Mouse (Mus musculus): ENCODE data around the gene Nr5a2. TPM values are rescaled to one million over a fixed set of nuclear protein-coding genes. Genes with fewer than 3 reads are reported as not detected.

Nr5a2 gene
- 10.4 and 10.5 TPM in 2 replicates for polyA plus RNA-seq (2015; fragmentation: Nextera tagmentation; extraction: Ambion mirVana)

- Histone ChIP-seq H3K4me2 (replicated peaks) (peak within 1 kb of the TSS; percentile 45), H3K4me1 (replicated peaks) (no peaks in the 10 kb centered on the region), H3K9ac (peak within 1 kb of the TSS; percentile 23; the same call in 1 of the 2 replicates), H3K4me3 (replicated peaks) (peak within 1 kb of the TSS; percentile 22), H3K36me3 (no peaks in the 10 kb centered on the region), H3K27me3 (replicated peaks) (peaks cover under 1% of the 10 kb centered on the region; the same call in 1 of the 2 replicates), H3K9me3 (no peaks in the 10 kb centered on the region), H3K27ac (peak within 1 kb of the TSS; percentile 66)
- 37% methylated on average over 4 of the region's 4 CpGs for WGBS
- ATAC-seq: peak; percentile 93
Observed at GRCm38 (mm10) chr1:136960428-136961012, at the start of gene Nr5a2. Gene Nr5a2 (minus strand): TSS chr1:136960448.

GRCm38 (mm10) chr1:137008726-137009239, 48.5 kb upstream of the Nr5a2 start:
- no peak overlapping the region for H3K9ac ChIP-seq
- no peaks in the 10 kb centered on the region for H3K9me3 ChIP-seq
- no peaks in the 10 kb centered on the region for H3K4me1 ChIP-seq (replicated peaks)
- H3K36me3 ChIP-seq: no peaks in the 10 kb centered on the region
- ATAC-seq: 0 out of 2 replicates have a peak, but pooled peaks have one; percentile 9
- H3K27ac ChIP-seq: no peak overlapping the region
- H3K4me2 ChIP-seq (replicated peaks): no peak overlapping the region
- H3K4me3 ChIP-seq (replicated peaks): no peak overlapping the region
- 51% methylated on average over 6 of the region's 6 CpGs for WGBS
- H3K27me3 ChIP-seq (replicated peaks): no peaks in the 10 kb centered on the region

- H3K4me1 ChIP-seq (replicated peaks): no peaks in the 10 kb centered on the region
- ATAC-seq: no peak
- H3K4me3 ChIP-seq (replicated peaks): no peak overlapping the region
- H3K9ac ChIP-seq: no peak overlapping the region
- no peaks in the 10 kb centered on the region for H3K27me3 ChIP-seq (replicated peaks)
- no peak overlapping the region for H3K4me2 ChIP-seq (replicated peaks)
- H3K9me3 ChIP-seq: no peaks in the 10 kb centered on the region
- 100% methylated on average over 1 of the region's 1 CpGs for WGBS
- no peaks in the 10 kb centered on the region for H3K36me3 ChIP-seq
- H3K27ac ChIP-seq: no peak overlapping the region
Observed at GRCm38 (mm10) chr1:137003816-137004215, 43.6 kb upstream of the Nr5a2 start.

GRCm38 (mm10) chr1:137003144-137003543, 42.9 kb upstream of the Nr5a2 start:
- Histone ChIP-seq H3K27me3 (replicated peaks) (no peaks in the 10 kb centered on the region), H3K9me3 (no peaks in the 10 kb centered on the region), H3K4me2 (replicated peaks) (no peak overlapping the region), H3K9ac (no peak overlapping the region), H3K4me3 (replicated peaks) (no peak overlapping the region), H3K4me1 (replicated peaks) (no peaks in the 10 kb centered on the region), H3K27ac (no peak overlapping the region), H3K36me3 (no peaks in the 10 kb centered on the region)
- WGBS: 90% methylated on average over 1 of the region's 1 CpGs
- ATAC-seq: peak; percentile 53; the same call in 1 of the 2 replicates

GRCm38 (mm10) chr1:136991762-136992352, 31.6 kb upstream of the Nr5a2 start:
- H3K4me3 ChIP-seq (replicated peaks): no peak overlapping the region
- H3K9me3 ChIP-seq: no peaks in the 10 kb centered on the region
- no peak overlapping the region for H3K27ac ChIP-seq
- H3K4me2 ChIP-seq (replicated peaks): 0 out of 2 replicates have a peak overlapping the region, but pooled peaks have one; percentile 3
- H3K36me3 ChIP-seq: no peaks in the 10 kb centered on the region
- 40% methylated on average over 8 of the region's 8 CpGs for WGBS
- H3K27me3 ChIP-seq (replicated peaks): no peaks in the 10 kb centered on the region
- no peak overlapping the region for H3K9ac ChIP-seq
- no peaks in the 10 kb centered on the region for H3K4me1 ChIP-seq (replicated peaks)
- ATAC-seq: peak; percentile 90

- Histone ChIP-seq H3K27ac (0 out of 2 replicates have a peak overlapping the region, but pooled peaks have one; percentile 2), H3K4me3 (replicated peaks) (no peak overlapping the region), H3K9me3 (no peaks in the 10 kb centered on the region), H3K27me3 (replicated peaks) (no peaks in the 10 kb centered on the region), H3K4me2 (replicated peaks) (no peak overlapping the region), H3K9ac (no peak overlapping the region), H3K4me1 (replicated peaks) (no peaks in the 10 kb centered on the region), H3K36me3 (no peaks in the 10 kb centered on the region)
- ATAC-seq: peak; percentile 88
- 58% methylated on average over 5 of the region's 5 CpGs for WGBS
Observed at GRCm38 (mm10) chr1:136980253-136980893, 20.1 kb upstream of the Nr5a2 start.

GRCm38 (mm10) chr1:136977867-136978266, 17.6 kb upstream of the Nr5a2 start:
- Histone ChIP-seq H3K27ac (no peak overlapping the region), H3K4me3 (replicated peaks) (no peak overlapping the region), H3K4me2 (replicated peaks) (no peak overlapping the region), H3K27me3 (replicated peaks) (no peaks in the 10 kb centered on the region), H3K36me3 (no peaks in the 10 kb centered on the region), H3K9me3 (no peaks in the 10 kb centered on the region), H3K9ac (no peak overlapping the region), H3K4me1 (replicated peaks) (no peaks in the 10 kb centered on the region)
- ATAC-seq: no peak
- 77% methylated on average over 3 of the region's 3 CpGs for WGBS

- no peak for ATAC-seq
- Histone ChIP-seq H3K36me3 (no peaks in the 10 kb centered on the region), H3K4me1 (replicated peaks) (no peaks in the 10 kb centered on the region; the same call in 1 of the 2 replicates), H3K4me2 (replicated peaks) (no peak overlapping the region), H3K27ac (no peak overlapping the region), H3K4me3 (replicated peaks) (no peak overlapping the region), H3K9ac (no peak overlapping the region), H3K9me3 (no peaks in the 10 kb centered on the region), H3K27me3 (replicated peaks) (no peaks in the 10 kb centered on the region)
- WGBS: 73% methylated on average over 3 of the region's 3 CpGs
Observed at GRCm38 (mm10) chr1:136974040-136974439, 13.8 kb upstream of the Nr5a2 start.

GRCm38 (mm10) chr1:136973016-136973415, 12.8 kb upstream of the Nr5a2 start:
- no peak overlapping the region for H3K27ac ChIP-seq
- H3K36me3 ChIP-seq: no peaks in the 10 kb centered on the region
- H3K4me3 ChIP-seq (replicated peaks): no peak overlapping the region
- no peaks in the 10 kb centered on the region for H3K9me3 ChIP-seq
- no peak overlapping the region for H3K9ac ChIP-seq
- no peaks in the 10 kb centered on the region for H3K27me3 ChIP-seq (replicated peaks)
- WGBS: 76% methylated on average over 5 of the region's 5 CpGs
- ATAC-seq: no peak
- H3K4me2 ChIP-seq (replicated peaks): no peak overlapping the region
- H3K4me1 ChIP-seq (replicated peaks): no peaks in the 10 kb centered on the region; the same call in 1 of the 2 replicates

- H3K4me1 ChIP-seq (replicated peaks): no peaks in the 10 kb centered on the region; the same call in 1 of the 2 replicates
- H3K9ac ChIP-seq: no peak overlapping the region
- H3K4me2 ChIP-seq (replicated peaks): no peak overlapping the region
- H3K9me3 ChIP-seq: no peaks in the 10 kb centered on the region
- ATAC-seq: no peak
- no peaks in the 10 kb centered on the region for H3K36me3 ChIP-seq
- no peak overlapping the region for H3K4me3 ChIP-seq (replicated peaks)
- H3K27me3 ChIP-seq (replicated peaks): no peaks in the 10 kb centered on the region
- no peak overlapping the region for H3K27ac ChIP-seq
- WGBS: 75% methylated on average over 8 of the region's 8 CpGs
Observed at GRCm38 (mm10) chr1:136970995-136971394, 10.7 kb upstream of the Nr5a2 start.

- H3K4me3 ChIP-seq (replicated peaks): no peak overlapping the region
- H3K9ac ChIP-seq: no peak overlapping the region
- H3K9me3 ChIP-seq: no peaks in the 10 kb centered on the region
- no peaks in the 10 kb centered on the region; the same call in 1 of the 2 replicates for H3K4me1 ChIP-seq (replicated peaks)
- H3K27ac ChIP-seq: 0 out of 2 replicates have a peak overlapping the region, but pooled peaks have one; percentile 32
- peak; percentile 74 for ATAC-seq
- H3K36me3 ChIP-seq: no peaks in the 10 kb centered on the region
- H3K27me3 ChIP-seq (replicated peaks): no peaks in the 10 kb centered on the region
- H3K4me2 ChIP-seq (replicated peaks): no peak overlapping the region
- WGBS: 58% methylated on average over 12 of the region's 12 CpGs
Observed at GRCm38 (mm10) chr1:136966728-136967386, 6.6 kb upstream of the Nr5a2 start.

- peak overlapping the region; percentile 22 for H3K4me3 ChIP-seq (replicated peaks)
- H3K4me2 ChIP-seq (replicated peaks): peak overlapping the region; percentile 45
- peaks cover 7% of the 10 kb centered on the region; the same call in 1 of the 2 replicates for H3K27me3 ChIP-seq (replicated peaks)
- peak overlapping the region; percentile 23; the same call in 1 of the 2 replicates for H3K9ac ChIP-seq
- ATAC-seq: no peak
- H3K9me3 ChIP-seq: no peaks in the 10 kb centered on the region
- H3K36me3 ChIP-seq: no peaks in the 10 kb centered on the region
- 50% methylated on average over 1 of the region's 1 CpGs for WGBS
- H3K4me1 ChIP-seq (replicated peaks): no peaks in the 10 kb centered on the region
- peak overlapping the region; percentile 66 for H3K27ac ChIP-seq
Observed at GRCm38 (mm10) chr1:136959491-136959890, 757 bp downstream of the Nr5a2 start.

All from intestine, embryonic 15.5 days (tissue).